Mouse (Mus musculus) cerebellum, postnatal 10 days (tissue): ENCODE measurements at regions not wholly inside any gene's neighbourhood (a gene's known extent, or its start where the extent isn't known, plus 50 kb on each side); places are given as distances from the start of the nearest gene placed in this dataset.
A peak's percentile ranks its signal among the peaks of the same experiment; 100 is the strongest.

Experiments
- DNase-seq, 2 experiments: peaks; one replicate each; pipeline ENCODE4 v3.0.0; 2021; ENCODE audit warnings: mixed read lengths in 2 of 2

GRCm38 (mm10) chr8:64421502-64422199 is 215.6 kb upstream of the Tll1 start:
- peak; percentile 58 to 63 for DNase-seq

DNA sequence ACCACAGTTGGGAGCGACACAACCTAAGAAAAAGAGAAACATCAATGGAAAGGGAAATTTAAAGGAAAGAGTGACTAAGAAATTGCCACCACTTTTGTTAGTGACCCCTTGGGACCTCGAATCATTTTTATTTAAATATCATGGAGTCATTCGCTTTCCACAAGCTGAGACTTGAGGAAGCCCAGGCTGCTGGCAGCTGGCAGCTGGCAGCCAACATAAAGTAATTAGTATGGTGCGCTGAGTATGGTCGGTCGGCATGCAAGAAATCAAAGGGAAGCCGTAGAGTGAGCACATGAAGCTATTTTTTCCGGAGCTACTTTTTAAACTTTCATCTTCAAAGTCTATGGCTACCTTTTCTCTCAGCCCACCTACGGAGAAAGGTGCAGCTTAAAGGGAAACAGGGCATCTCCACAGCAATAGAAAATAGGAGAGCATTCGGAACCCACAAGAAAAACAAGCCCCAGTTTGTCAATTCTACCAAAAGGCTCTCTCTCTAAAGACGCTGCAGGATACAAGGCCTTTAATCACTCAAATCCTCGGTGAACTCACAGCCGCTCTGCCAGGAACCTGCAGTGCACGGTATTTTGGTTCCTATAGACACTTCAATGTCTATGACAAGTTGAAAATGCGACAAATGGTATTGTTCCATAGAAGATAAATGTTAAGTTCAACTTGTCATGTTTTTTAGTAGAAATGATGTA is 206.6 kb upstream of the Tll1 start:
- peak; percentile 21 to 24 for DNase-seq

- DNase-seq = no peak
Measured at GRCm38 (mm10) chr8:64406775-64407490, 200.9 kb upstream of the Tll1 start.

- DNase-seq = no peak
Measured at GRCm38 (mm10) chr8:64399554-64399953, 193.5 kb upstream of the Tll1 start.

GRCm38 (mm10) chr8:64397876-64398275 is 191.8 kb upstream of the Tll1 start:
- DNase-seq = no peak

- DNase-seq = peak; percentile 33 to 39
Measured at GRCm38 (mm10) chr8:64395816-64396215, 189.7 kb upstream of the Tll1 start.

DNA sequence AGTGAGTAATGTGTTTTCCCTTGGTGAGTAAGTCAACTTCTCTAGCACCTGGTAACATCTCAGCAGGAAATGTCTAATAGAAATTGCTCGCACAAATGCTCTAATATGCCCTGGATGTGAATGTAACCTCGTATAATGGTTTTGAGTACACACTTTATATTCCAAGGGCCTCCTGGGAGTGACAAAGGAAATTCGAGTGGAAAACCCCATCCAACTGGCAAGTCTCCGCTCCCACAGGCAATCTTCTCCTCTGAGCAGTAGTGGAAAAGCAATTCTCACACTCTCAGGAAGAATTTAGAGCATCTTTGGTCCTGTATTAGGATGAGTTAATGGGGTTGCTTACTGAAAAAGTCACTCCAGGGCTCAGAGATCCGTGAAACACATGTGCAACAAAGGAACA is 183.4 kb upstream of the Tll1 start:
- DNase-seq = no peak

DNA sequence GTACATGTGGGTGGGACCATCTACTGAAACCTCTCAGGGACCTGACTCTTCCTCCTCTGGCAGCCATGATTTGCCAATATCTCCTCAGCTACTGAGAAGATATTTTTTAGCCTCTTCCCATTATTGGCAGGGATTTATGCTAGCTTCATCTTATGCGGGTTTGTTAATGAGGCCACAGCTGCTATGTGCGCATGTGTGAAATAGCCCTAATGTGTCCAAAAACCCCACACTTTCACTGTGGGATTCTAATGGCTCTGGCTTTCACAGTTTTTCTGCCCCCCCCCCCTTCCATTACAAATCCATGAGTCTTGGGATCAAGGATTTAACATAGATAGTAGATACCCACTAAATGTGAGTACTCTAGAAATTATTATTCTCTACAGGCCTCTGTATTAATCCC is 182.2 kb upstream of the Tll1 start:
- no peak for DNase-seq

GRCm38 (mm10) chr8:64379732-64380349 is 173.8 kb upstream of the Tll1 start:
- DNase-seq = no peak

- no peak for DNase-seq
Measured at GRCm38 (mm10) chr8:64377830-64378229, 171.8 kb upstream of the Tll1 start.

DNA sequence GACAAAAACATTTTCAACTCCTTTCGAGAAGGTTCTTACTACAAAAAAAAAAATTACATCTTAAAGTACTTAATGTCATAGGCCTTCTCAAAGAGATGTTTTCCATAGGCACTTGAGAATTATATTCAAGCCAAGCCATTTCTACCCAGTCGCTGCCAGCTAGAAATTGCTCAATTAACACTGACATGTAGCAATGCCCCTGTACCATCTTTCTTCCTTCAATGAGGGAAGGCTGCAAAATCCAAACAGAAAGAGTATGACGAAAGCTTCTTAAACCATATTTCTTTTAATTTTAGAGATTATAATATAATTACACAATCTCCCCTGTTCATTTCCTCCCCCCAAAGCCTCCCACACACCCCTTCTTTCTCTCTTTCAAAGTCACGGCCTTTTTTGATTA is 169.4 kb upstream of the Tll1 start:
- DNase-seq = no peak

- no peak for DNase-seq
Measured at GRCm38 (mm10) chr8:64374980-64375379, 168.9 kb upstream of the Tll1 start.

- no peak for DNase-seq
Measured at GRCm38 (mm10) chr8:64369973-64370372, 163.9 kb upstream of the Tll1 start.

DNA sequence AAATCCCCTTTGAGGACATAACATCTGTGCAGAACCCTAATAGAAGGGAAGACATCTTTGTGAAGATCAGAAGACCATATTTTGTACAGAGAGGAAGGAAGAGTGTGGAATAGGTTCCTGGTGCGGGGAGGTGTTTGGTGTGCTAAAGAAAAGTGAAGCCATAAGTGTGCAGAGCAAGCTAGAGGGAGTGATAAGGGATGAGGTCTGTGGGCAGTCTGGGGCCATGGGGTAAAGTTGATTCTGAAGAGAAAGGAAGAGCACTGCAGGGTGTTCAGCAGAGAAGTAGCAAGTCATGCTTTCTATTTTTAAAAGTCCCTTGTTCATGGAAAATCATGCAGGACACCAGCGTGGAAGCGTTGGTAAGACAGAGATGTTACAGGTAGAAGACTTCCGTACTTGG is 161.8 kb upstream of the Tll1 start:
- no peak for DNase-seq

DNA sequence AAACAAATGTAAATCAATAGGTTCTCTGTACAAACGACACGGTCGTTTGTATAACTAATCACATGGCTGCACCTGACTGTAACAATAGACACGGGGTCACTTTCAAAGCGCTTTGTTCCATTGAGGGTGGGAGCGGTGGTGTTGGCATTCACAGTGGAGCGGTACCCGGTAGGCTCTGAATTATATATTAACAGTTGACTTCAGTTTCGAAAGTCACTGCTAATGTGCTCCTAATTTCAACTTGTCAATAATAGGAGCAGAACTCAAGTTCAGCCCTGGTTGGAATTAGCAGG is 160.8 kb upstream of the Tll1 start:
- DNase-seq = no peak

GRCm38 (mm10) chr8:64366226-64366973 is 160.3 kb upstream of the Tll1 start:
- no peak for DNase-seq

GRCm38 (mm10) chr8:64357092-64357491 is 151.0 kb upstream of the Tll1 start:
- DNase-seq = no peak

- DNase-seq = no peak
Measured at GRCm38 (mm10) chr8:64348082-64348646, 142.1 kb upstream of the Tll1 start.

DNA sequence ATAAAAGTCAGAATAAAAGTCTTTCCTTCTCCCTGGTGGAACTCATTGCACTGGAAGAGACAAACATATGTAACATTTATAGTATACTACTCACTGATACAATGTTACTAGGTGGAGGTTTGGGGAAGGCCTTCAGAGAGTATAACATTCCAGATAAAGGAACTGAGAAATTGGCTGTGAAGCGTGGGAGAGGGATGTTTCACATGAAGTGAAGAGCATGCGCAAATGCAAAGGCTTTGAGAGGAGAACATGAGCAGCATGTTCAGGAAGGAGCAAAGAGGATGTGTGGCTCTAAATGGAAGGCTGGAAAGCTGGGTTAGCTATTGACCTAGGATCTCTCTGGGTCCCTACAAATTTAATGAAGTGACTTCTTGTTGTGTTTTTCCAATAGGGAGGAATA is 141.4 kb upstream of the Tll1 start:
- DNase-seq = no peak

DNA sequence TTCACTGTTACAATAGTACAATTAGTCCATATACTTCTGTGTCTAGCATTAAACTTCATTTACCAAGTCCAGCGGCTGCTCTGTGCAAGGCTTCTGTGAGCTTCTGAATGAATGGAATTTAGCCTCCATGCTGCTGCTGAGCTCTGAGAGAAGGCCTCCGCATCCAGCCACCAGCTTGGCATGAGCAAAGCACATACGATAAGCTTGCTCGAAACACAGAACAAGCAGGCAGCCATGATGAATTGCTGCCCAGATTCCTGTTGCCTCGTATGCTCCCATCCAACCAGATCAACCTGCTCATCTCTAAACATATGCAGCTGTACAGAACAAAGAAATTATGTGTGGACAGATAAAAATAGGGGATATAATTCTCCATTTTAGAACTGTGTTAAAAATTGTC is 140.4 kb upstream of the Tll1 start:
- peak in 1 of 2 experiments; percentile 7 for DNase-seq

DNA sequence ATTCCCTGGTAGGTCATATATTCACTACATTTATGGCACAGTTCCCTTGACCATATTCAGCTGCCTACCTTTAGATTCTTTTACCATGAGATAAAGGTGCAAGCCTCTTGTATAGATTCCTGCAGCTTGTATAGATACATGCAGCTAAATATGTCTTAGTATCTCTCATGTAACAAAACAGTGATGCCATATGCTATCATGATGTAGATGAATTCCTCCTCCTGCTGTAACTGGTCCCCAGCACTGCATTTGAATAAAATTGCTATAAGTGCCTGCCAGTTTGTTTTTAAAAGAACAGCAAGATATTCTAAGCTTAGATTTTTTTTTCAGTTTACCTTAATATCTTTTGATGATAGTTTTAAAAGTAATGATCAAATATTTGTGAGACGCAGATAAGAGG is 138.9 kb upstream of the Tll1 start:
- no peak for DNase-seq

GRCm38 (mm10) chr8:64343600-64343999 is 137.5 kb upstream of the Tll1 start:
- no peak for DNase-seq

- DNase-seq = peak; percentile 7 to 8
Measured at GRCm38 (mm10) chr8:64342397-64342796, 136.3 kb upstream of the Tll1 start.
